Mouse (Mus musculus): Measurements from ENCODE around the gene Parp8. TPM values are rescaled to one million over a fixed set of nuclear protein-coding genes. Genes with fewer than 3 reads are reported as not detected.

Gene Parp8
- polyA plus RNA-seq, 1 experiment, result 1.6 TPM

GRCm38 (mm10) chr13:117023346-117024050, 1.8 kb downstream of the Parp8 start:
- 0 out of 2 replicates have a peak overlapping the region, but pooled peaks have one; percentile 41 for H3K27ac ChIP-seq (ENCODE audit: insufficient read depth, low read depth, low read length)
- H3K4me1 ChIP-seq (ENCODE audit: control insufficient read depth, insufficient read depth, insufficient read length, low read length), result 0 out of 2 replicates have a peak, but pooled peaks cover 3% of the 10 kb centered on the region
- no peaks in the 10 kb centered on the region for H3K36me3 ChIP-seq (ENCODE audit: control insufficient read depth, insufficient read depth, low read length)
- WGBS, result 39% methylated on average over 12 of the region's 12 CpGs
- TF ChIP-seq POLR2A (IDR thresholded peaks at IDR 0.05; ENCODE audit: low read depth, low read length) (no peak), CTCF (IDR thresholded peaks at IDR 0.05; ENCODE audit: extremely low read depth, insufficient read length, insufficient replicate concordance, low read depth, low read length) (no peak)
- peaks cover 5% of the 10 kb centered on the region; the same call in 1 of the 2 replicates for H3K27me3 ChIP-seq (ENCODE audit: control insufficient read depth, insufficient read depth, low read length)
- H3K4me3 ChIP-seq (ENCODE audit: low read depth, low read length), result no peak overlapping the region

- Histone ChIP-seq H3K27me3 (ENCODE audit: control insufficient read depth, insufficient read depth, low read length) (peaks cover 3% of the 10 kb centered on the region; the same call in 1 of the 2 replicates), H3K27ac (ENCODE audit: insufficient read depth, low read depth, low read length) (no peak overlapping the region), H3K36me3 (ENCODE audit: control insufficient read depth, insufficient read depth, low read length) (no peaks in the 10 kb centered on the region), H3K4me3 (ENCODE audit: low read depth, low read length) (no peak overlapping the region), H3K4me1 (ENCODE audit: control insufficient read depth, insufficient read depth, insufficient read length, low read length) (0 out of 2 replicates have a peak, but pooled peaks cover 3% of the 10 kb centered on the region)
- TF ChIP-seq POLR2A (IDR thresholded peaks at IDR 0.05; ENCODE audit: low read depth, low read length), result no peak
- no peak for TF ChIP-seq CTCF (IDR thresholded peaks at IDR 0.05; ENCODE audit: extremely low read depth, insufficient read length, insufficient replicate concordance, low read depth, low read length)
- 48% methylated on average over 6 of the region's 6 CpGs for WGBS
Measured at GRCm38 (mm10) chr13:117020631-117021030, 4.7 kb downstream of the Parp8 start.

GRCm38 (mm10) chr13:117018676-117019075, 6.7 kb downstream of the Parp8 start:
- H3K27ac ChIP-seq (ENCODE audit: insufficient read depth, low read depth, low read length), result no peak overlapping the region
- 83% methylated on average over 6 of the region's 6 CpGs for WGBS
- no peaks in the 10 kb centered on the region for H3K27me3 ChIP-seq (ENCODE audit: control insufficient read depth, insufficient read depth, low read length)
- H3K4me1 ChIP-seq (ENCODE audit: control insufficient read depth, insufficient read depth, insufficient read length, low read length), result no peaks in the 10 kb centered on the region
- H3K4me3 ChIP-seq (ENCODE audit: low read depth, low read length), result no peak overlapping the region
- TF ChIP-seq CTCF (IDR thresholded peaks at IDR 0.05; ENCODE audit: extremely low read depth, insufficient read length, insufficient replicate concordance, low read depth, low read length) (no peak), POLR2A (IDR thresholded peaks at IDR 0.05; ENCODE audit: low read depth, low read length) (no peak)
- H3K36me3 ChIP-seq (ENCODE audit: control insufficient read depth, insufficient read depth, low read length), result no peaks in the 10 kb centered on the region

GRCm38 (mm10) chr13:117013516-117013915, 11.8 kb downstream of the Parp8 start:
- Histone ChIP-seq H3K4me1 (ENCODE audit: control insufficient read depth, insufficient read depth, insufficient read length, low read length) (no peaks in the 10 kb centered on the region), H3K27me3 (ENCODE audit: control insufficient read depth, insufficient read depth, low read length) (no peaks in the 10 kb centered on the region), H3K27ac (ENCODE audit: insufficient read depth, low read depth, low read length) (no peak overlapping the region), H3K4me3 (ENCODE audit: low read depth, low read length) (no peak overlapping the region), H3K36me3 (ENCODE audit: control insufficient read depth, insufficient read depth, low read length) (no peaks in the 10 kb centered on the region)
- TF ChIP-seq CTCF (IDR thresholded peaks at IDR 0.05; ENCODE audit: extremely low read depth, insufficient read length, insufficient replicate concordance, low read depth, low read length) (no peak), POLR2A (IDR thresholded peaks at IDR 0.05; ENCODE audit: low read depth, low read length) (no peak)
- 79% methylated on average over 2 of the region's 2 CpGs for whole genome bisulfite sequencing

GRCm38 (mm10) chr13:117012031-117012430, 13.3 kb downstream of the Parp8 start:
- Histone ChIP-seq H3K4me1 (ENCODE audit: control insufficient read depth, insufficient read depth, insufficient read length, low read length) (no peaks in the 10 kb centered on the region), H3K27ac (ENCODE audit: insufficient read depth, low read depth, low read length) (no peak overlapping the region), H3K36me3 (ENCODE audit: control insufficient read depth, insufficient read depth, low read length) (no peaks in the 10 kb centered on the region), H3K27me3 (ENCODE audit: control insufficient read depth, insufficient read depth, low read length) (no peaks in the 10 kb centered on the region), H3K4me3 (ENCODE audit: low read depth, low read length) (no peak overlapping the region)
- no peak for TF ChIP-seq POLR2A (IDR thresholded peaks at IDR 0.05; ENCODE audit: low read depth, low read length)
- no peak for TF ChIP-seq CTCF (IDR thresholded peaks at IDR 0.05; ENCODE audit: extremely low read depth, insufficient read length, insufficient replicate concordance, low read depth, low read length)
- WGBS, result 91% methylated on average over 9 of the region's 9 CpGs

GRCm38 (mm10) chr13:117010143-117010542, 15.2 kb downstream of the Parp8 start:
- WGBS, result 83% methylated on average over 8 of the region's 8 CpGs
- no peaks in the 10 kb centered on the region for H3K27me3 ChIP-seq (ENCODE audit: control insufficient read depth, insufficient read depth, low read length)
- no peak overlapping the region for H3K27ac ChIP-seq (ENCODE audit: insufficient read depth, low read depth, low read length)
- H3K36me3 ChIP-seq (ENCODE audit: control insufficient read depth, insufficient read depth, low read length), result no peaks in the 10 kb centered on the region
- H3K4me3 ChIP-seq (ENCODE audit: low read depth, low read length), result no peak overlapping the region
- no peaks in the 10 kb centered on the region for H3K4me1 ChIP-seq (ENCODE audit: control insufficient read depth, insufficient read depth, insufficient read length, low read length)
- TF ChIP-seq CTCF (IDR thresholded peaks at IDR 0.05; ENCODE audit: extremely low read depth, insufficient read length, insufficient replicate concordance, low read depth, low read length) (no peak), POLR2A (IDR thresholded peaks at IDR 0.05; ENCODE audit: low read depth, low read length) (no peak)

All from small intestine, adult 2 months (tissue).